Mouse (Mus musculus) thymus, postnatal 10 days (tissue): Measurements from ENCODE around the gene Olfr157.
"Not testable (repeated sequence)": the region's sequence is repeated elsewhere in the genome, so short reads cannot be mapped to it uniquely, and the experiment has no call there.

Experiments
- DNase-seq, 2 experiments: peaks; one replicate each; pipeline ENCODE4 v3.0.0; 2021; ENCODE audit warnings: low spot score in 2 of 2

Gene Olfr157

GRCm38 (mm10) chr4:43798936-43799335 is 41.1 kb downstream of the Olfr157 start:
- DNase-seq, result no peak

DNA sequence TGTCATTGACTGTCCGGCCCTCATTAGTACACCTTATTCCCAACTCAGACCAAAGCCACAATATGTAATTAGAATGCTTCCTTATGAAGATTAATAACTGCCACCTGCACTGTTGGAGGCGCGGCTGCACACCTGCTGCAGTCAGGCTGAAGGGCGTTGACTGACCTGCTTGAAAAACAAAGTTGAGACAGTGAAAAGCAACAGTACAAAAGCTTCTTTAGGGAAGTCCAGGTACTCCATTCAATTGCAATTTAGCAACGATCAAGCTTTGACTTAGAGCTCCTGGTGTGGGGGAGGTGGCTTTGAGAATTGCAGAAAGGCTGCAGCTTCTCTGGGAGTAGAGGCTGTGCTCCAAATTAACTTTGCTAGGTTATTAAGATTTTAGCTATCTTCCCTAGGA is 44.2 kb downstream of the Olfr157 start:
- not testable (repeated sequence) for DNase-seq

GRCm38 (mm10) chr4:43795296-43795695 is 44.7 kb downstream of the Olfr157 start:
- DNase-seq, result no peak
